Mouse (Mus musculus) neural tube, embryonic 14.5 days (tissue): Measurements from ENCODE around the gene Mrps9. TPM values are rescaled to one million over a fixed set of nuclear protein-coding genes. Genes with fewer than 3 reads are reported as not detected.
A peak's percentile ranks its signal among the peaks of the same experiment; 100 is the strongest.

Experiments
- ATAC-seq: fragments of 200-750 bp; cut with Nextera tagmentation; 2 replicates; pipeline ENCODE4 v1.8.0; 2017; ENCODE audit warnings: low read depth, mild to moderate bottlenecking, moderate TSS enrichment, moderate library complexity
- H3K27ac ChIP-seq: fragments of 300-500 bp; sonication (generic); 2 replicates; pipeline ENCODE4 v1.5.1; 2014; ENCODE audit warnings: low read depth, mild to moderate bottlenecking, control low read depth, low read length, moderate library complexity, mixed read lengths
- H3K27me3 ChIP-seq: fragments of 300-500 bp; sonication (generic); 2 replicates; pipeline ENCODE4 v1.6.1; 2014; ENCODE audit warnings: low read length; ENCODE audit not compliant: control insufficient read depth, insufficient read depth
- H3K36me3 ChIP-seq: fragments of 300-500 bp; sonication (generic); 2 replicates; pipeline ENCODE4 v1.6.1; 2014; ENCODE audit warnings: low read length, mixed read lengths; ENCODE audit not compliant: control insufficient read depth, insufficient read depth
- H3K4me1 ChIP-seq: fragments of 300-500 bp; sonication (generic); 2 replicates; pipeline ENCODE4 v1.6.1; 2014; ENCODE audit warnings: low read length; ENCODE audit not compliant: control insufficient read depth, insufficient read depth
- H3K4me2 ChIP-seq: fragments of 300-500 bp; sonication (generic); 2 replicates; pipeline ENCODE4 v1.6.1; 2014; ENCODE audit warnings: mild to moderate bottlenecking, low read depth, low read length, control low read depth
- H3K4me3 ChIP-seq: fragments of 300-500 bp; sonication (generic); 2 replicates; pipeline ENCODE4 v1.5.1; 2014; ENCODE audit warnings: low read depth, low read length, control low read depth, mixed read lengths
- H3K9ac ChIP-seq: fragments of 300-500 bp; sonication (generic); replicated peaks from 2 replicates; pipeline ENCODE4 v1.6.1; 2014; ENCODE audit warnings: low read depth, mild to moderate bottlenecking, control low read depth, low read length, mixed read lengths
- H3K9me3 ChIP-seq: fragments of 300-500 bp; sonication (generic); 2 replicates; pipeline ENCODE4 v1.6.1; 2016; ENCODE audit warnings: low read length; ENCODE audit not compliant: control insufficient read depth
- WGBS: fragments of 180-500 bp; shearing (Covaris S2); extraction: QIAGEN DNeasy Blood & Tissue Kit; methylation state at CpG from one replicate; pipeline ENCODE4 v1.1.7; 2014; 5-methylcytosine and 5-hydroxymethylcytosine counted together
- polyA plus RNA-seq: library from polyadenylated mRNA; unstranded; fragments of >200 nt; fragmentation: Nextera tagmentation; extraction: Ambion mirVana; gene quantifications from 2 replicates; pipeline ENCODE4 v1.2.1, GENCODE M21; 2014

Mrps9 gene
- polyA plus RNA-seq, 1 experiment from 2014 or later: 35.8 TPM

- no peak overlapping the region; the same call in 1 of the 2 replicates for H3K4me2 ChIP-seq
- no peak overlapping the region for H3K4me3 ChIP-seq
- H3K4me1 ChIP-seq: peaks cover 12% of the 10 kb centered on the region
- no peak overlapping the region for H3K9ac ChIP-seq
- no peaks in the 10 kb centered on the region for H3K9me3 ChIP-seq
- H3K27me3 ChIP-seq: no peaks in the 10 kb centered on the region
- peak overlapping the region; percentile 22; the same call in 1 of the 2 replicates for H3K27ac ChIP-seq
- H3K36me3 ChIP-seq: no peaks in the 10 kb centered on the region
- peak; percentile 61; the same call in 1 of the 2 replicates for ATAC-seq
- 21% methylated on average over 22 of the region's 22 CpGs for WGBS
These were observed 37.7 kb downstream of the Mrps9 start for GRCm38 (mm10) chr1:42888541-42889349.

GRCm38 (mm10) chr1:42889421-42889887 lies 38.4 kb downstream of the Mrps9 start:
- no peak overlapping the region for H3K9ac ChIP-seq
- H3K4me2 ChIP-seq: no peak overlapping the region
- no peak overlapping the region for H3K4me3 ChIP-seq
- no peaks in the 10 kb centered on the region for H3K36me3 ChIP-seq
- no peaks in the 10 kb centered on the region for H3K27me3 ChIP-seq
- H3K27ac ChIP-seq: peak overlapping the region; percentile 22
- H3K9me3 ChIP-seq: no peaks in the 10 kb centered on the region
- peaks cover 12% of the 10 kb centered on the region for H3K4me1 ChIP-seq
- peak; percentile 54; the same call in 1 of the 2 replicates for ATAC-seq
- 14% methylated on average over 7 of the region's 7 CpGs for WGBS

GRCm38 (mm10) chr1:42894695-42895094 lies 43.7 kb downstream of the Mrps9 start:
- Histone ChIP-seq H3K27me3 (no peaks in the 10 kb centered on the region), H3K4me3 (no peak overlapping the region), H3K27ac (no peak overlapping the region), H3K9ac (no peak overlapping the region), H3K4me1 (no peaks in the 10 kb centered on the region), H3K36me3 (no peaks in the 10 kb centered on the region), H3K4me2 (no peak overlapping the region), H3K9me3 (no peaks in the 10 kb centered on the region)
- ATAC-seq: no peak

DNA sequence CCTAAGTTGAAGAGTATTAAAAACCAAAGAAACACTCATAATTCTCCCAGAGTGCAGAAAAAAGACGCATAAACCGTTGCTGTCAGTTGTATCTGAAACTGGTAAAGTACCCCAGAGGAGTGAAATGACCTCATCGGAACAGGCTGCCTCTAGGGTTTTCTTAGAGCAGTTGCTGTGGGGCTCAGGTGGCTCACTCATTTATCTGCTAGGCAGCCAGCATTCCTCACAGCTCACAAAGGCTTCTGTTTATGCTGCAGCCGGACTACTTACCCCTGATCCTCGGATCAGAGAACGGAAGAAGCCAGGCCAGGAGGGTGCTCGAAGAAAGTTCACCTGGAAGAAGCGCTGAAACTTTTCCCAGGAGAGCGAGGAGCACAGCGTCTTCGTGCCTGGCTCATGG lies 54.1 kb downstream of the Mrps9 start:
- H3K27me3 ChIP-seq: no peaks in the 10 kb centered on the region
- WGBS: 68% methylated on average over 11 of the region's 11 CpGs
- ATAC-seq: no peak
- no peak overlapping the region for H3K4me3 ChIP-seq
- no peak overlapping the region for H3K9ac ChIP-seq
- no peak overlapping the region for H3K27ac ChIP-seq
- 0 out of 2 replicates have a peak, but pooled peaks cover 3% of the 10 kb centered on the region for H3K36me3 ChIP-seq
- no peak overlapping the region for H3K4me2 ChIP-seq
- no peaks in the 10 kb centered on the region for H3K9me3 ChIP-seq
- no peaks in the 10 kb centered on the region for H3K4me1 ChIP-seq

GRCm38 (mm10) chr1:42906696-42907095 lies 55.7 kb downstream of the Mrps9 start:
- H3K36me3 ChIP-seq: no peaks in the 10 kb centered on the region
- no peak overlapping the region for H3K9ac ChIP-seq
- H3K27ac ChIP-seq: no peak overlapping the region
- no peaks in the 10 kb centered on the region for H3K4me1 ChIP-seq
- ATAC-seq: no peak
- H3K4me3 ChIP-seq: no peak overlapping the region
- H3K27me3 ChIP-seq: no peaks in the 10 kb centered on the region
- 86% methylated on average over 7 of the region's 7 CpGs for WGBS
- no peak overlapping the region for H3K4me2 ChIP-seq
- H3K9me3 ChIP-seq: no peaks in the 10 kb centered on the region

GRCm38 (mm10) chr1:42907153-42907552 lies 56.1 kb downstream of the Mrps9 start:
- no peak overlapping the region for H3K4me3 ChIP-seq
- 62% methylated on average over 4 of the region's 4 CpGs for WGBS
- no peak overlapping the region for H3K9ac ChIP-seq
- H3K4me2 ChIP-seq: no peak overlapping the region
- H3K27ac ChIP-seq: no peak overlapping the region
- H3K4me1 ChIP-seq: no peaks in the 10 kb centered on the region
- H3K9me3 ChIP-seq: no peaks in the 10 kb centered on the region
- no peak for ATAC-seq
- H3K27me3 ChIP-seq: no peaks in the 10 kb centered on the region
- H3K36me3 ChIP-seq: no peaks in the 10 kb centered on the region

- Histone ChIP-seq H3K4me2 (no peak overlapping the region), H3K36me3 (no peaks in the 10 kb centered on the region), H3K27ac (no peak overlapping the region), H3K9me3 (no peaks in the 10 kb centered on the region), H3K4me3 (no peak overlapping the region), H3K9ac (no peak overlapping the region), H3K27me3 (no peaks in the 10 kb centered on the region), H3K4me1 (no peaks in the 10 kb centered on the region)
- 16% methylated on average over 4 of the region's 4 CpGs for WGBS
- peak; percentile 85 for ATAC-seq
These were observed 64.0 kb downstream of the Mrps9 start for GRCm38 (mm10) chr1:42915062-42915461.

- no peak for ATAC-seq
- H3K4me1 ChIP-seq: no peaks in the 10 kb centered on the region
- H3K4me3 ChIP-seq: no peak overlapping the region
- no peak overlapping the region for H3K9ac ChIP-seq
- H3K36me3 ChIP-seq: no peaks in the 10 kb centered on the region
- H3K27me3 ChIP-seq: no peaks in the 10 kb centered on the region
- H3K4me2 ChIP-seq: no peak overlapping the region
- WGBS: 84% methylated on average over 7 of the region's 7 CpGs
- no peaks in the 10 kb centered on the region for H3K9me3 ChIP-seq
- no peak overlapping the region for H3K27ac ChIP-seq
These were observed 65.7 kb downstream of the Mrps9 start for GRCm38 (mm10) chr1:42916719-42917118.

- no peaks in the 10 kb centered on the region for H3K27me3 ChIP-seq
- no peaks in the 10 kb centered on the region for H3K4me1 ChIP-seq
- no peak overlapping the region for H3K4me2 ChIP-seq
- H3K27ac ChIP-seq: no peak overlapping the region
- no peaks in the 10 kb centered on the region for H3K36me3 ChIP-seq
- H3K9me3 ChIP-seq: no peaks in the 10 kb centered on the region
- ATAC-seq: no peak
- H3K4me3 ChIP-seq: no peak overlapping the region
- H3K9ac ChIP-seq: no peak overlapping the region
- 16% methylated on average over 4 of the region's 4 CpGs for WGBS
These were observed 66.9 kb downstream of the Mrps9 start for GRCm38 (mm10) chr1:42917908-42918307.
